Mouse (Mus musculus): Measurements from ENCODE around the gene Slc23a3.

- TF ChIP-seq CTCF (IDR thresholded peaks at IDR 0.05; ENCODE audit: borderline replicate concordance, control insufficient read depth, extremely low read depth, insufficient read depth, low read length, poor library complexity), result no peak
- no peak for TF ChIP-seq POLR2A (IDR thresholded peaks at IDR 0.05; ENCODE audit: control insufficient read depth, extremely low read depth, insufficient read depth, low read length, poor library complexity)
These were observed 22.1 kb upstream of the Slc23a3 start for GRCm38 (mm10) chr1:75155837-75156236.
